Mouse (Mus musculus): ENCODE data around the gene B3galnt2. TPM values are rescaled to one million over a fixed set of nuclear protein-coding genes. Genes with fewer than 3 reads are reported as not detected.
"Not testable (repeated sequence)": the region's sequence is repeated elsewhere in the genome, so short reads cannot be mapped to it uniquely, and the experiment has no call there.

Gene B3galnt2
- 10 to 100 TPM; 11.1 to 12.7 TPM for total RNA-seq (2021)
- long read RNA-seq, experiment 1, transcript B3galnt2-201 (12 exons, 3,892 nt): major isoform, 6 of 10 reads
- long read RNA-seq, experiment 1, partial matches to known transcripts: 1 of 10 reads
- long read RNA-seq, experiment 1, other reads (novel, unspliced or antisense): 3 of 10 reads
- long read RNA-seq, experiment 2, transcript B3galnt2-201 (12 exons, 3,892 nt): major isoform, 13 of 27 reads
- long read RNA-seq, experiment 2, partial matches to known transcripts: 2 of 27 reads
- long read RNA-seq, experiment 2, other reads (novel, unspliced or antisense): 11 of 27 reads

- peak; percentile 97 to 98 for DNase-seq (ENCODE audit: low spot score in 2 of 2)
- intact Hi-C loops (cut with DNase I): loop anchor here (5.0 kb wide), 1 partner anchor 83 kb away; the partner anchor contains the start of gene Tbce
Measured at GRCm38 (mm10) chr13:13953874-13954832, at the start of gene B3galnt2. Gene B3galnt2 (plus strand): TSS chr13:13954469.

GRCm38 (mm10) chr13:13911341-13911740 is 42.9 kb upstream of the B3galnt2 start:
- intact Hi-C loops (cut with DNase I): no loop called here
- DNase-seq (ENCODE audit: low spot score in 2 of 2): no peak

- no peak for DNase-seq (ENCODE audit: low spot score in 2 of 2)
- intact Hi-C loops (cut with DNase I): no loop called here
Measured at GRCm38 (mm10) chr13:13919396-13919795, 34.9 kb upstream of the B3galnt2 start.

DNA sequence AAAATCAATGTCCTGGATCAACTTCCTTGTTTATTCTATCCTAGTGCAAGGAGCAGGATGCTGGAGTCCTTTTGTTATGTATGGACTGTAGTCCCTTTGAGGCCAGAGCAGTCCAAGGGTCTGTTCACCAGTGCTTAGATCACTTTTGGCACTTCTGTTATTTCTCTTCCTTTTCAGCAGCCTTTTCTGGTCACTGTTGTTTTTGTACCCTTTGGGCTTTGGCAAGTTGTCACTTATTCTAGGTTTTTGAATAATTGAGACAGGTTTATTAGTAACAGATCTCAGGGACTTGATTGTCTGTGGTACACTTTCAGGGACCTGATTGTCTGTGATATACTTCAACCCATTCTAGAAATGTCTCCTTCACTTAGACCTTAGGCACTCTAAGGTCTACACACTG is 31.7 kb upstream of the B3galnt2 start:
- DNase-seq (ENCODE audit: low spot score in 2 of 2): no peak
- intact Hi-C loops (cut with DNase I): no loop called here

- DNase-seq (ENCODE audit: low spot score in 2 of 2): no peak
- intact Hi-C loops (cut with DNase I): no loop called here
Measured at GRCm38 (mm10) chr13:13929982-13930381, 24.3 kb upstream of the B3galnt2 start.

DNA sequence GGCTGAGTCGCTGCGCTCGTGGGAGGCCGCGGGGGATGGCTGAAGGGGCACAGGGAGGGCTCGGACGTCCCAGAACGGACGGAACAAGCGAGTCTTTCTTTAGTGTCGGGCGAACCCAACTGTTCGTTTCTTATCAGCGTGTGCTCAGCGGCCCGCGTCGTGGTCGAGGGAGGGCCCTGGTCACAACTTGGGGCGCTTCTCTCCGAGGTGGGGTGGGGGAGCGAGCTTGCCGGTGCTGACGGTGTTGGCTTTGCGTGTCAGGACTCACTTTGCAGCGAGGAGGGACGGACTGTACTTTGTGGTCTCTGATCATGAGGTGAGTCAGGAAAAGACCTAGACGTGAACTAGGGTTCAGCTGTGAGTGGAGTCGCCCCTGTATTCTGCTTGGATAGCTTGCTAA is 662 bp downstream of the B3galnt2 start:
- intact Hi-C loops (cut with DNase I): loop anchor here (5.0 kb wide), 1 partner anchor 82 kb away; the partner anchor contains the start of gene Tbce
- peak; percentile 18 to 24 for DNase-seq (ENCODE audit: low spot score in 2 of 2)

DNA sequence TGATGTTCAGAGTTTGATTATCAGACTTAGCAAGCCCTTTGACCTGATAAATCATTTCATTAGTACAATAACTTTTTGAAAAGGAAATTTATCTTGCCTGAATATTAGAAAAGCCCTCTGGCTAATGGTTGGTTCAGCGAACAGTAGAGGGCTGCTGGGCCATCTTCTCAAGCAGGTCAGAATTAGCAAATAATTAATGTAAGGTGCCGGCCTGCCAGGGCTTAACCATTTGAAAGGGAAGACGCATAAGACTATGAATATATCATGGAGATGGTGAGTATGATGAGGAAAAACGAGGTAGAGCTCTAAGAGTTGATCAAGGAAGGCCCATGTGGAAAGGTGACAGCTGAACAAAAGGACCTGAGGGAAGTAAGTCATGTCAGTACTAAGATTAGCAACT is 2.4 kb downstream of the B3galnt2 start:
- intact Hi-C loops (cut with DNase I): no loop called here
- no peak for DNase-seq (ENCODE audit: low spot score in 2 of 2)

DNA sequence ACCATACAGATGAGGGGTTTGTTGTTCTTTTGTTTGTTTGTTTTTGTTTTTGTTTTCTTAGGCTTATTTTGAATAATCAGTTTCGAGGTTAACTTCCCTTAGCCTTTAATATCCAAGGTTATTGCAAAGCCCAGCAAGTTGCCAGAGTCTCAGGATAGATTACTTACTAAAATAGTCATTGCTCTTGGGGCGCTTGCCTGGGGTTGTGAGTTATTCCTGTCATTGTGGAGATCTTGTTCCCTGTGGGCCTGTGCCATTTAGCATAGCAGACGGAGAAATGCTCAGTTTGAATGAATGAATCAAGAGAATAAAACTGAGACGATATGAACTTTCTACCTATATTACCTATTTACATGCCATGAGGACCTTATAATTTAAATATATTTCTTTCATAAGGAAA is 5.9 kb downstream of the B3galnt2 start:
- intact Hi-C loops (cut with DNase I): no loop called here
- DNase-seq (ENCODE audit: low spot score in 2 of 2): no peak

DNA sequence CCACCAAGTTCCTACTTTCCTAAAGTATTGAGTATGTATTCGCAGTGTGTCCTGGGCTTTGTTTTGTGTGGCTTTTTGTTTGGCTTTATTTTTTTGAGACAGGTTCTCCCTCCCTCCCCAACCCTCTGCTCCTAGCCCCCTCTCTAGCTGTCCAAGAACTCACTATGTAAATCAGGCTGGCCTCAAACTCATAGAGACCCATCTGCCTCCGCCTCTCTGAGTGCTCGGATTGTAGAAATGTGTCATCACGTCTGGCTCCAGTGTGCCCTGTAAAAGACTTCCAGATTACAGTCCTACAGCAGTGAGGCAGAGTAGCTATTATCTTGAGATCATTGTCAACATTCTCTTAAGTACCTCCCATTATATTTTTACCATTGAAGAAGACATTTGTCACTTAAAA is 6.8 kb downstream of the B3galnt2 start:
- intact Hi-C loops (cut with DNase I): no loop called here
- no peak for DNase-seq (ENCODE audit: low spot score in 2 of 2)

DNA sequence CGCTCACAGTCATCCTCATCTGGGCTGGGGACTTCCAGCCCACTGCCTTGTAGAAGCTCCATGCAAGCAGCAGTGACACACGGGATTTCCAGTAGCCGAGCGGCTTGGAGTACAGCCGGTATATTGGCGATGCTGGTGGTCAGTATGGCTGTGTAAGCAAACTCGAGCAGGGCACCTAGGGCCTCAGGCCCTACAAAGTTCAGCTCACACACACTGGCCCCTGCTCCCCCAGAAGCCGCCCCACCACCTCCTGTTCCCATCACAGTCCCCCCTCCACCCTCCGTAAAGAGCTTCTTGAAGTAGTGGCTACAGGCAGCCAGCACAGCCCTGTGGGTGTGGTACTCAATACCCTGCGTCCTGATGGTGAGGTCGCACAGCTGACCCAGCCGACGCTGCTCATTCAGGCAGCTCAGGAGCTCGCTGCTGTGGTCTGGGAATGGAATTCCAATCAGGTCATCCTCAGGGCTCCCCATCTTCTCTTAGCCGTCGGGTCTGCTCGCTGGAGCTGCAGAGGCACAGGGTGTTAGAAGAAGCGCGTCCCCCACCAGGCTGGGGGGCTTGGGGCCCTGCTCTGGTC is 11.2 kb downstream of the B3galnt2 start:
- no peak for DNase-seq (ENCODE audit: low spot score in 2 of 2)
- intact Hi-C loops (cut with DNase I): no loop called here

DNA sequence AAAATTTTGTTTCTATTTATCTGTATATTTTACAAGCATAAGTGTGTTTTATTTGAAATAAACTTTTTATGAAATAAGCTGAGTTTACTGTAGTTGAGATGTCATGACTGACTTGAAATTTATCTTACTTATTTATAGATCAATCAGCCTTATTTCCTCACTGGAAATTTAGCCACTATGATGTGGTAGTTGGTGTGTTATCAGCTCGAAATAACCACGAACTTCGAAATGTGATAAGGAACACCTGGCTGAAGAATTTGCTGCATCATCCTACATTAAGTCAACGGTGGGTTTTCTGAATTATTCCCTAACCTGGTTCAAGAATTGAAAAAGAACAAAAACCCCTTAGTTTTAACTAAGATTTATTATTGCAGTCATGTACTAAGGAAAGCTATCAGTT is 11.9 kb downstream of the B3galnt2 start:
- intact Hi-C loops (cut with DNase I): no loop called here
- no peak for DNase-seq (ENCODE audit: low spot score in 2 of 2)

DNA sequence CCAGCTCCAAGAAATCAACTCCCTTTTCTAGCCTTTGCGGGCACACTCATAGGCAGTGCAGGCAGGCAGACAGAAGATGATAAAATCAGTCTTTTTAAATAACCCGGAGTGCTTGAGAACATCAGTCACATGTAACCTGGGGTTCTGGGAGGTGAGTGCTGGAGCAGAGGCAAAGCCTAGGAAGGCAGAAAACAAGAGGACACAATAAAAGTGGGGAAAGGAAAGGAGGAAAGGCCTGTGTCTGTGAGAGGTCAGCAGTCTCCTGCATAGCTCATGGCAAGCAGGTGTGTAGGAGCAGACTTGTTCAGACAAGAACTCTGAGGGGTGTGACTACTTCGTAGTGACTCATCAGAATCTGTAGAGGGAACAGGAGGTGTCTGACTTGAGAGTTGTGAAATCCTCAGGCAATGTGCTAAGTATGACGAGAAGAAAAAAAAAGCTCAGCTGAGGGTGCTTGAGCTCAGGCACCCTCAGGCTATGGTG is 14.4 kb downstream of the B3galnt2 start:
- intact Hi-C loops (cut with DNase I): no loop called here
- peak; percentile 26 to 69 for DNase-seq (ENCODE audit: low spot score in 2 of 2)

DNA sequence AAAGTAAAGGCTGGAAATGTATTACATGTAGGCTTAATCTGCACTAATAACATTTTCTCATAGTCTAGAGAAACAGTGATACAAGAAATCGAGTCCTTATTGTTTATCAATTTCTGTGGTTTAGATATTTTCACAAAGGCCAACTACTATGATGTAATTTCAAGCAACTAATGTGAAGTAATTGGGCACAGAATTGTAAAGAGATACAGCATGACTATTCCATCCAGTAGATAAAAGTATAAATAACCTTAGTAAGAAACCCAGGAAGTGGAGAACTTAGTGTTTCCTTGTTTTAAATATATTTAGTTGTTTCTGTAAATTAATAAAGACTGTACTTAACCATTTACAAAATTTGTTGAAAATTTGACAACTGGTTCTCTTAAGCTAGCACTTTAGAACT is 15.5 kb downstream of the B3galnt2 start:
- DNase-seq (ENCODE audit: low spot score in 2 of 2): no peak
- intact Hi-C loops (cut with DNase I): no loop called here

DNA sequence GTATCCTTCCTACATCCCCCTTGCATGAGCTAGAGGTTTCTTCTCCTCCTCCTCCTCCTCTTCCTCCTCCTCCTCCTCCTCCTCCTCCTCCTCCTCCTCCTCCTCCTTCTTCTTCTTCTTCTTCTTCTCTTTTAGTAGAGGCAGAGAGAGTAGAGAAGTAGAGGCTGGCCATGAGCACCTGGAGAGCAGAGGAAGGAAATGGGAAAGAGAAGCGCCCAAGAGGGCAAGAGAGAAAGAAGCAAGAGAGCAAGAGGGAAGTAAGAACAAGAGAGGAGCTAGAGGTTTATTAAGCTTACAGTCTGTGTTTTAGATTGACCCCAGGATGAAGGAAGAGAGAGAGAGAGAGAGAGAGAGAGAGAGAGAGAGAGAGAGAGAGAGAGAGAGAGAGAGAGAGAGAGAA is 27.6 kb downstream of the B3galnt2 start:
- DNase-seq (ENCODE audit: low spot score in 2 of 2); intact Hi-C loops (cut with DNase I): not testable (repeated sequence)

DNA sequence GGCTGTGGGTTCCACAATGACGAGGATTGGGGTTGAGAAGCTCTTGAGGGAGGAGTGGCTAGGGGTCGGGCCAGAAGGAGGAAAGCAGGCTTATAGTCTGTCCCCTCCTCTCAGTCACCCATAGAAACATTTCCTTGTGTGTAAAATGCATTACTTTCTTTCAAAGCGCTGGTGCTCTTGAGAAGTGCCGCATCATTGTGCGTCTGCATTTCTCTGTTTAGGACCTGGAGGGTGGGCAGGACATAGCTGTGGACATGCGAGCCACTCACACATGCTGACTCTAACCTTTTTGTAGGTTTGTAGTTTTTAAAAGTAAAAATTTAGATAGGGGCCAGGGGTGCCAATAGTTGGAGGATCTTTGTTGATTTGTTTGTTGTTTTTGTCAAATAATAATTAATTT is 29.3 kb downstream of the B3galnt2 start:
- intact Hi-C loops (cut with DNase I): no loop called here
- no peak for DNase-seq (ENCODE audit: low spot score in 2 of 2)

- DNase-seq (ENCODE audit: low spot score in 2 of 2): no peak
- intact Hi-C loops (cut with DNase I): no loop called here
Measured at GRCm38 (mm10) chr13:13989135-13989534, 34.9 kb downstream of the B3galnt2 start.

DNA sequence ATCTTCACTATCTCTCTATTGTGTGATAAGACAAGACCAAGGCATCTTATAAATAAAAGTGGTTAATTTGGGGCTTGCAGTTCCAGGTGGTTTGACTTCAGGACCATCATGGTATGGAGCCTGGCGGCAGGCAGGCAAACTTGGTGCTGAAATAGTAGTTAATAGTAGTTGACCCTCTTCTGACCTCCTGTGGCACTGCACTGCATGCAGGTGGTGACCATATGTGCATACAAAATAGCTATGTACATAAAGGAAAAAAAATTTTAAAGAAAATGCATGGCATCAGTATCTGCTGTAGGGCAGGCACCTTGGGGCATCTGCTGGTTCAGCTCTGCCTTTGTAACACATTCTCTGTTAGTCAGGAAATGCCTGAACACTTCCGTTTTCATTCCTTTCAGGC is 36.1 kb downstream of the B3galnt2 start:
- intact Hi-C loops (cut with DNase I): no loop called here
- DNase-seq (ENCODE audit: low spot score in 2 of 2): no peak

- no peak for DNase-seq (ENCODE audit: low spot score in 2 of 2)
- intact Hi-C loops (cut with DNase I): no loop called here
Measured at GRCm38 (mm10) chr13:13993041-13993440, 38.8 kb downstream of the B3galnt2 start.

DNA sequence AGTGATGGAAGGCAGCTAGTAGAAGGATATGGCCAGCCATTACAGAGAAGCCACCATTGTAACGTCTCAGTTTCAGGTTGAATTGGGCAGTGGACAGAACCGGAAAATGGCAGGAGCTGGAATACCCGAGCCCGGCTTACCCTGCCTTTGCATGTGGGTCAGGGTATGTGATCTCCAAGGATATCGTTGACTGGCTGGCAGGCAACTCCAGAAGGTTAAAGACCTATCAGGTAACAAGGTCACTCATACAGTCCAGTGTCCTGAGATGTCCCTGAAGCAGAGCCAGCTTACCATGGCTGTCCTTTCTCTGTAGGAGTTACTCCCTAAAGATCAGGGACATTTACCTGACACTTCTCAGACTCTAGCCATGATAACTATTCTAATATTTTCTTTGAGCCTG is 40.8 kb downstream of the B3galnt2 start:
- intact Hi-C loops (cut with DNase I): no loop called here
- DNase-seq (ENCODE audit: low spot score in 2 of 2): no peak

GRCm38 (mm10) chr13:13997476-13997875 is 43.2 kb downstream of the B3galnt2 start:
- DNase-seq (ENCODE audit: low spot score in 2 of 2): no peak
- intact Hi-C loops (cut with DNase I): no loop called here
